Mouse (Mus musculus) small intestine, adult 2 months (tissue): ENCODE results near the gene Eif2a.

Experiments used
- CTCF ChIP-seq: fragments of 200-500 bp; IDR thresholded peaks from 2 replicates; pipeline ENCODE4 v1.5.1; 2012; ENCODE audit warnings: low read depth, mild to moderate bottlenecking, control low read depth, inconsistent platforms, low read length, moderate library complexity, mixed read lengths; ENCODE audit not compliant: insufficient replicate concordance, insufficient read length; ENCODE audit errors: extremely low read depth
- POLR2A ChIP-seq: fragments of 200-500 bp; IDR thresholded peaks from 2 replicates; pipeline ENCODE4 v1.6.1; 2012; ENCODE audit warnings: low read depth, mild to moderate bottlenecking, control low read depth, inconsistent platforms, low read length, moderate library complexity

- peak; percentile 48; the same call in 1 of the 2 replicates for TF ChIP-seq CTCF
- TF ChIP-seq POLR2A, result no peak
Measured at GRCm38 (mm10) chr3:58485883-58486282, 39.7 kb upstream of the Eif2a start.
